Mouse (Mus musculus): ENCODE data around the gene Elane. TPM values are rescaled to one million over a fixed set of nuclear protein-coding genes. Genes with fewer than 3 reads are reported as not detected.

Elane gene
- polyA plus RNA-seq, 1 experiment: 3.7 TPM

- no peaks in the 10 kb centered on the region for H3K36me3 ChIP-seq (ENCODE audit: control insufficient read depth, insufficient read depth, low read length)
- TF ChIP-seq POLR2A (IDR thresholded peaks at IDR 0.05; ENCODE audit: control insufficient read depth, extremely low read depth, insufficient read depth, low read length, poor library complexity): no peak
- TF ChIP-seq CTCF (IDR thresholded peaks at IDR 0.05; ENCODE audit: borderline replicate concordance, control insufficient read depth, extremely low read depth, insufficient read depth, low read length, poor library complexity): no peak
- H3K27me3 ChIP-seq (ENCODE audit: control insufficient read depth, insufficient read depth, low read length): no peaks in the 10 kb centered on the region
- H3K4me1 ChIP-seq (replicated peaks; ENCODE audit: control insufficient read depth, insufficient read depth, low read length): peaks cover 12% of the 10 kb centered on the region
- no peak overlapping the region for H3K27ac ChIP-seq (ENCODE audit: control insufficient read depth, insufficient read depth, low read length)
- no peak for DNase-seq
- H3K4me3 ChIP-seq (ENCODE audit: control insufficient read depth, insufficient read depth, low read length): no peak overlapping the region
- WGBS: 87% methylated on average over 6 of the region's 6 CpGs
Observed at GRCm38 (mm10) chr10:79843476-79843875, 42.6 kb upstream of the Elane start.

GRCm38 (mm10) chr10:79846553-79846952, 39.5 kb upstream of the Elane start:
- Histone ChIP-seq H3K4me1 (replicated peaks; ENCODE audit: control insufficient read depth, insufficient read depth, low read length) (peaks cover 22% of the 10 kb centered on the region), H3K36me3 (ENCODE audit: control insufficient read depth, insufficient read depth, low read length) (no peaks in the 10 kb centered on the region), H3K4me3 (ENCODE audit: control insufficient read depth, insufficient read depth, low read length) (no peak overlapping the region), H3K27ac (ENCODE audit: control insufficient read depth, insufficient read depth, low read length) (no peak overlapping the region), H3K27me3 (ENCODE audit: control insufficient read depth, insufficient read depth, low read length) (no peaks in the 10 kb centered on the region)
- no peak for DNase-seq
- TF ChIP-seq POLR2A (IDR thresholded peaks at IDR 0.05; ENCODE audit: control insufficient read depth, extremely low read depth, insufficient read depth, low read length, poor library complexity) (no peak), CTCF (IDR thresholded peaks at IDR 0.05; ENCODE audit: borderline replicate concordance, control insufficient read depth, extremely low read depth, insufficient read depth, low read length, poor library complexity) (no peak)
- WGBS: 86% methylated on average over 5 of the region's 5 CpGs

GRCm38 (mm10) chr10:79849941-79850628, 36.0 kb upstream of the Elane start:
- DNase-seq: peak; percentile 48
- Histone ChIP-seq H3K4me3 (ENCODE audit: control insufficient read depth, insufficient read depth, low read length) (no peak overlapping the region), H3K36me3 (ENCODE audit: control insufficient read depth, insufficient read depth, low read length) (no peaks in the 10 kb centered on the region), H3K27me3 (ENCODE audit: control insufficient read depth, insufficient read depth, low read length) (no peaks in the 10 kb centered on the region), H3K27ac (ENCODE audit: control insufficient read depth, insufficient read depth, low read length) (peak overlapping the region; percentile 61), H3K4me1 (replicated peaks; ENCODE audit: control insufficient read depth, insufficient read depth, low read length) (peaks cover 41% of the 10 kb centered on the region)
- 31% methylated on average over 8 of the region's 8 CpGs for WGBS
- TF ChIP-seq CTCF (IDR thresholded peaks at IDR 0.05; ENCODE audit: borderline replicate concordance, control insufficient read depth, extremely low read depth, insufficient read depth, low read length, poor library complexity) (no peak), POLR2A (IDR thresholded peaks at IDR 0.05; ENCODE audit: control insufficient read depth, extremely low read depth, insufficient read depth, low read length, poor library complexity) (no peak)

- H3K4me3 ChIP-seq (ENCODE audit: control insufficient read depth, insufficient read depth, low read length): no peak overlapping the region
- H3K27ac ChIP-seq (ENCODE audit: control insufficient read depth, insufficient read depth, low read length): peak overlapping the region; percentile 94
- TF ChIP-seq CTCF (IDR thresholded peaks at IDR 0.05; ENCODE audit: borderline replicate concordance, control insufficient read depth, extremely low read depth, insufficient read depth, low read length, poor library complexity) (no peak), POLR2A (IDR thresholded peaks at IDR 0.05; ENCODE audit: control insufficient read depth, extremely low read depth, insufficient read depth, low read length, poor library complexity) (no peak)
Observed at GRCm38 (mm10) chr10:79851653-79852052, 34.4 kb upstream of the Elane start.

GRCm38 (mm10) chr10:79852107-79852789, 33.8 kb upstream of the Elane start:
- Histone ChIP-seq H3K36me3 (ENCODE audit: control insufficient read depth, insufficient read depth, low read length) (peaks cover 9% of the 10 kb centered on the region), H3K4me3 (ENCODE audit: control insufficient read depth, insufficient read depth, low read length) (no peak overlapping the region), H3K4me1 (replicated peaks; ENCODE audit: control insufficient read depth, insufficient read depth, low read length) (peaks cover 58% of the 10 kb centered on the region), H3K27me3 (ENCODE audit: control insufficient read depth, insufficient read depth, low read length) (no peaks in the 10 kb centered on the region), H3K27ac (ENCODE audit: control insufficient read depth, insufficient read depth, low read length) (peak overlapping the region; percentile 94)
- TF ChIP-seq CTCF (IDR thresholded peaks at IDR 0.05; ENCODE audit: borderline replicate concordance, control insufficient read depth, extremely low read depth, insufficient read depth, low read length, poor library complexity): no peak
- TF ChIP-seq POLR2A (IDR thresholded peaks at IDR 0.05; ENCODE audit: control insufficient read depth, extremely low read depth, insufficient read depth, low read length, poor library complexity): no peak
- peak; percentile 41 for DNase-seq
- WGBS: 37% methylated on average over 9 of the region's 9 CpGs

More at GRCm38 (mm10) chr10:79851653-79852052, 34.4 kb upstream of the Elane start:
- no peak for DNase-seq
- H3K36me3 ChIP-seq (ENCODE audit: control insufficient read depth, insufficient read depth, low read length): peaks cover 3% of the 10 kb centered on the region
- H3K27me3 ChIP-seq (ENCODE audit: control insufficient read depth, insufficient read depth, low read length): no peaks in the 10 kb centered on the region
- H3K4me1 ChIP-seq (replicated peaks; ENCODE audit: control insufficient read depth, insufficient read depth, low read length): peaks cover 52% of the 10 kb centered on the region
- 69% methylated on average over 3 of the region's 3 CpGs for WGBS

GRCm38 (mm10) chr10:79852827-79853226, 33.2 kb upstream of the Elane start:
- Histone ChIP-seq H3K4me1 (replicated peaks; ENCODE audit: control insufficient read depth, insufficient read depth, low read length) (peaks cover 63% of the 10 kb centered on the region), H3K4me3 (ENCODE audit: control insufficient read depth, insufficient read depth, low read length) (peak overlapping the region; percentile 57), H3K36me3 (ENCODE audit: control insufficient read depth, insufficient read depth, low read length) (peaks cover 10% of the 10 kb centered on the region), H3K27ac (ENCODE audit: control insufficient read depth, insufficient read depth, low read length) (peak overlapping the region; percentile 94), H3K27me3 (ENCODE audit: control insufficient read depth, insufficient read depth, low read length) (no peaks in the 10 kb centered on the region)
- 49% methylated on average over 8 of the region's 8 CpGs for WGBS
- TF ChIP-seq POLR2A (IDR thresholded peaks at IDR 0.05; ENCODE audit: control insufficient read depth, extremely low read depth, insufficient read depth, low read length, poor library complexity) (no peak), CTCF (IDR thresholded peaks at IDR 0.05; ENCODE audit: borderline replicate concordance, control insufficient read depth, extremely low read depth, insufficient read depth, low read length, poor library complexity) (no peak)
- peak; percentile 20 for DNase-seq
